Mouse (Mus musculus) macrophage (primary cell): ENCODE measurements at regions not wholly inside any gene's neighbourhood (a gene's known extent, or its start where the extent isn't known, plus 50 kb on each side); places are given as distances from the start of the nearest gene placed in this dataset.

ENCODE experiments used
- H3K27ac ChIP-seq: fragments of 350-480 bp; formaldehyde crosslinking; 2 replicates; pipeline ENCODE4 v1.9.0; 2021
- H3K36me3 ChIP-seq: fragments of 350-480 bp; formaldehyde crosslinking; 2 replicates; pipeline ENCODE4 v1.9.0; 2021; ENCODE audit errors: inconsistent target
- H3K4me3 ChIP-seq: fragments of 350-480 bp; formaldehyde crosslinking; 2 replicates; pipeline ENCODE4 v1.9.0; 2021; ENCODE audit errors: inconsistent target
- H3K79me2 ChIP-seq: fragments of 350-480 bp; formaldehyde crosslinking; 2 replicates; pipeline ENCODE4 v1.9.0; 2021; ENCODE audit errors: inconsistent target
- WGBS: methylation state at CpG from one replicate; pipeline ENCODE4 v1.1.7; 2026; ENCODE audit warnings: inconsistent platforms; ENCODE audit not compliant: missing documents; 5-methylcytosine and 5-hydroxymethylcytosine counted together

- no peak overlapping the region for H3K4me3 ChIP-seq
- no peak overlapping the region for H3K27ac ChIP-seq
- 47% methylated on average over 2 of the region's 2 CpGs for WGBS
- no peaks in the 10 kb centered on the region for H3K36me3 ChIP-seq
- H3K79me2 ChIP-seq: no peaks in the 10 kb centered on the region
Measured at GRCm38 (mm10) chr16:29800457-29800856, 221.3 kb downstream of the Opa1 start.

- H3K27ac ChIP-seq: no peak overlapping the region
- 95% methylated on average over 7 of the region's 7 CpGs for WGBS
- no peaks in the 10 kb centered on the region for H3K36me3 ChIP-seq
- no peak overlapping the region for H3K4me3 ChIP-seq
- no peaks in the 10 kb centered on the region for H3K79me2 ChIP-seq
Measured at GRCm38 (mm10) chr16:29802085-29802484, 223.0 kb downstream of the Opa1 start.

- Histone ChIP-seq H3K36me3 (no peaks in the 10 kb centered on the region), H3K79me2 (no peaks in the 10 kb centered on the region), H3K27ac (no peak overlapping the region), H3K4me3 (no peak overlapping the region)
- WGBS: 88% methylated on average over 6 of the region's 6 CpGs
Measured at GRCm38 (mm10) chr16:29802603-29803002, 223.5 kb downstream of the Opa1 start.

GRCm38 (mm10) chr16:29807859-29808258, 228.7 kb downstream of the Opa1 start:
- H3K36me3 ChIP-seq: no peaks in the 10 kb centered on the region
- WGBS: 96% methylated on average over 5 of the region's 5 CpGs
- H3K4me3 ChIP-seq: no peak overlapping the region
- H3K79me2 ChIP-seq: no peaks in the 10 kb centered on the region
- H3K27ac ChIP-seq: no peak overlapping the region

- Histone ChIP-seq H3K4me3 (no peak overlapping the region), H3K79me2 (no peaks in the 10 kb centered on the region), H3K36me3 (no peaks in the 10 kb centered on the region), H3K27ac (no peak overlapping the region)
- 86% methylated on average over 4 of the region's 4 CpGs for whole genome bisulfite sequencing
Measured at GRCm38 (mm10) chr16:29808851-29809250, 229.7 kb downstream of the Opa1 start.

GRCm38 (mm10) chr16:29813411-29814038, 234.4 kb downstream of the Opa1 start:
- Histone ChIP-seq H3K36me3 (no peaks in the 10 kb centered on the region), H3K79me2 (no peaks in the 10 kb centered on the region), H3K27ac (no peak overlapping the region), H3K4me3 (no peak overlapping the region; the same call in 1 of the 2 replicates)
- 7% methylated on average over 31 of the region's 31 CpGs for WGBS

GRCm38 (mm10) chr16:29814039-29814438, 234.9 kb downstream of the Opa1 start:
- Histone ChIP-seq H3K36me3 (no peaks in the 10 kb centered on the region), H3K27ac (no peak overlapping the region), H3K79me2 (no peaks in the 10 kb centered on the region), H3K4me3 (no peak overlapping the region)
- WGBS: 4% methylated on average over 32 of the region's 32 CpGs

GRCm38 (mm10) chr16:29814655-29815054, 235.5 kb downstream of the Opa1 start:
- 81% methylated on average over 2 of the region's 2 CpGs for WGBS
- H3K27ac ChIP-seq: no peak overlapping the region
- H3K36me3 ChIP-seq: no peaks in the 10 kb centered on the region
- no peaks in the 10 kb centered on the region for H3K79me2 ChIP-seq
- no peak overlapping the region for H3K4me3 ChIP-seq

- 85% methylated on average over 2 of the region's 2 CpGs for WGBS
- Histone ChIP-seq H3K79me2 (no peaks in the 10 kb centered on the region), H3K36me3 (no peaks in the 10 kb centered on the region), H3K27ac (no peak overlapping the region), H3K4me3 (no peak overlapping the region)
Measured at GRCm38 (mm10) chr16:29815200-29815599, 236.1 kb downstream of the Opa1 start.

GRCm38 (mm10) chr16:29815632-29816337, 236.7 kb downstream of the Opa1 start:
- WGBS: 93% methylated on average over 10 of the region's 10 CpGs
- H3K79me2 ChIP-seq: no peaks in the 10 kb centered on the region

GRCm38 (mm10) chr16:29816681-29817369, 237.7 kb downstream of the Opa1 start:
- Histone ChIP-seq H3K36me3 (no peaks in the 10 kb centered on the region), H3K79me2 (no peaks in the 10 kb centered on the region), H3K27ac (no peak overlapping the region), H3K4me3 (no peak overlapping the region)
- 88% methylated on average over 10 of the region's 10 CpGs for WGBS

More at GRCm38 (mm10) chr16:29815632-29816337, 236.7 kb downstream of the Opa1 start:
- no peak overlapping the region for H3K4me3 ChIP-seq
- no peak overlapping the region for H3K27ac ChIP-seq
- H3K36me3 ChIP-seq: no peaks in the 10 kb centered on the region

- H3K4me3 ChIP-seq: no peak overlapping the region
- WGBS: 45% methylated on average over 7 of the region's 7 CpGs
- H3K79me2 ChIP-seq: no peaks in the 10 kb centered on the region
- no peak overlapping the region for H3K27ac ChIP-seq
- no peaks in the 10 kb centered on the region for H3K36me3 ChIP-seq
Measured at GRCm38 (mm10) chr16:29818807-29819440, 239.8 kb downstream of the Opa1 start.

GRCm38 (mm10) chr16:29820704-29821103, 241.6 kb downstream of the Opa1 start:
- Histone ChIP-seq H3K36me3 (no peaks in the 10 kb centered on the region), H3K4me3 (no peak overlapping the region), H3K27ac (no peak overlapping the region), H3K79me2 (no peaks in the 10 kb centered on the region)
- WGBS: 88% methylated on average over 9 of the region's 9 CpGs

- H3K27ac ChIP-seq: no peak overlapping the region
- H3K79me2 ChIP-seq: no peaks in the 10 kb centered on the region
- H3K36me3 ChIP-seq: no peaks in the 10 kb centered on the region
- H3K4me3 ChIP-seq: no peak overlapping the region
- WGBS: 61% methylated on average over 5 of the region's 7 CpGs
Measured at GRCm38 (mm10) chr16:29822110-29822509, 242.1 kb upstream of the Hes1 start.
